In the genomic region with DNA sequence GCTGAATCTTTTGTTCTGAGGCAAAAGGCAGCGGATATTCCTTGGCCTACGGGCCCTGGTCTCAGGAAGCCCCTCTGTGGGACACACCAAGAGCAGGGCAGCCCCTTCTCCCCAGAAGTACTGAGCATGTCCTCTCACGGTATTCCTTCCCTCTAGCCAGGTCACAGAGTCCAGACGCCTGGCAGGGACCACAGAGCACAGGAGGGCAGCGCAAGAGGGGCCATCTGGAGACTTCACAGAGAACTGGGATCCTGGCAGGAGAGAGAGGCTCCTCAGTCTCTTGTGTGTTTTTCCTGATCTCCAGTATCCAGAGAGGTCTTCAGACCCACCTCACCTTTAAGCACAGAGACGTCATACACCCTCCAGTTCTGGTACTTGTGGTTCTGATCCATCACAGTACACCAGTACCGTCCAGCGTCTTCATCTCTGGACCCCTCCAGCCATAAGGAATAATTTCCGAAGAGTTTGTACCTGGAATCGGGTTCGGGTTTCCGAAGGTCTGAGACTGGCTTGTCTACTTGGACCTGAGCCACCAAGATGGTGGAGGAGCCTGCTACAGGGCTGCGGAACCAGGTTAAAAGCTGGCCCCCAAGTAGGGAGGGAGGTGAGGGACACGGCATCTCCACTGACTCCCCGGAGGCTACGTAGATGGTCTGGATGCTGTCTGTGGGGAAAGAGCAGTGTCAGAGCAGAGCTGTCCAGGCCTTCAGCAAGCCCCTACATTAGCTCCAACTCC, we compare ENCODE assay signal across 28 mouse cellular contexts. TPM values are rescaled to one million over a fixed set of nuclear protein-coding genes. Genes with fewer than 3 reads are reported as not detected.
DNase-seq lines count a peak whose midpoint lies in the region; ATAC-seq and TF ChIP-seq lines count a peak whose summit lies in the region.
"Had no signal": no experiment of that assay in that cellular context is flagged by ENCODE, and none has a peak within 500 bp of the region (broad histone marks: within the 10 kb centered on the region; RNA-seq: fewer than 3 reads in every experiment).

No protein-coding gene starts in this region.

- no peak for TF ChIP-seq EP300 in liver, postnatal 0 days (IDR thresholded peaks at IDR 0.05; ENCODE audit: low read depth)

- H3K9ac ChIP-seq in liver, embryonic 12.5 days = no peak overlapping the region
- no peak overlapping the region for H3K9ac ChIP-seq in liver, postnatal 0 days (replicated peaks)
- no peak overlapping the region for H3K9ac ChIP-seq in liver, embryonic 13.5 days
- H3K9ac ChIP-seq: heart, embryonic 13.5 days; hindbrain, embryonic 12.5 days; liver, embryonic 14.5 days; lung, embryonic 15.5 days had no signal

- peak overlapping the region; percentile 12; the same call in 1 of the 2 replicates for H3K27ac ChIP-seq in liver, embryonic 12.5 days
- H3K27ac ChIP-seq in liver, postnatal 0 days (ENCODE audit: low read depth) = no peak overlapping the region
- 0 out of 2 replicates have a peak overlapping the region, but pooled peaks have one; percentile 7 for H3K27ac ChIP-seq in liver, embryonic 13.5 days
- H3K27ac ChIP-seq: heart, embryonic 13.5 days; hindbrain, embryonic 12.5 days; liver, embryonic 14.5 days; lung, embryonic 15.5 days; midbrain, embryonic 10.5 days had no signal

- no peak for ATAC-seq in liver, embryonic 12.5 days
- no peak for ATAC-seq in liver, postnatal 0 days
- ATAC-seq in liver, embryonic 13.5 days (ENCODE audit: low read depth) = no peak
- ATAC-seq: forebrain, embryonic 16.5 days; intestine, postnatal 0 days had no signal

- H3K27me3 ChIP-seq in liver, embryonic 12.5 days (replicated peaks) = peaks cover 9% of the 10 kb centered on the region
- H3K27me3 ChIP-seq in liver, postnatal 0 days (ENCODE audit: insufficient read depth, low read length) = no peaks in the 10 kb centered on the region
- peaks cover 8% of the 10 kb centered on the region; the same call in 1 of the 2 replicates for H3K27me3 ChIP-seq in liver, embryonic 13.5 days

- no peak for TF ChIP-seq CTCF in liver, postnatal 0 days (IDR thresholded peaks at IDR 0.05; ENCODE audit: low read depth)

- H3K36me3 ChIP-seq in liver, embryonic 12.5 days = no peaks in the 10 kb centered on the region
- no peaks in the 10 kb centered on the region for H3K36me3 ChIP-seq in liver, postnatal 0 days (replicated peaks; ENCODE audit: insufficient read depth, low read length)
- no peaks in the 10 kb centered on the region for H3K36me3 ChIP-seq in liver, embryonic 13.5 days
- H3K36me3 ChIP-seq: heart, embryonic 13.5 days; hindbrain, embryonic 12.5 days; lung, embryonic 15.5 days; midbrain, embryonic 10.5 days had no signal

- no peak overlapping the region for H3K4me2 ChIP-seq in liver, embryonic 12.5 days
- no peak overlapping the region for H3K4me2 ChIP-seq in liver, postnatal 0 days (ENCODE audit: low read depth, low read length)
- no peak overlapping the region for H3K4me2 ChIP-seq in liver, embryonic 13.5 days
- H3K4me2 ChIP-seq: heart, embryonic 13.5 days; hindbrain, embryonic 12.5 days; lung, embryonic 15.5 days had no signal

- H3K9me3 ChIP-seq in liver, embryonic 12.5 days (replicated peaks) = no peaks in the 10 kb centered on the region
- H3K9me3 ChIP-seq in liver, postnatal 0 days (ENCODE audit: low read length) = no peaks in the 10 kb centered on the region
- H3K9me3 ChIP-seq in liver, embryonic 13.5 days (replicated peaks) = no peaks in the 10 kb centered on the region
- H3K9me3 ChIP-seq: heart, embryonic 13.5 days; hindbrain, embryonic 12.5 days; lung, embryonic 15.5 days; midbrain, embryonic 10.5 days had no signal

- WGBS in liver, embryonic 12.5 days (ENCODE audit: insufficient replicate concordance) = 78% methylated on average over 16 of the region's 16 CpGs
- 86% methylated on average over 16 of the region's 16 CpGs for WGBS in liver, postnatal 0 days (ENCODE audit: insufficient replicate concordance)
- WGBS in liver, embryonic 13.5 days (ENCODE audit: insufficient replicate concordance) = 83% methylated on average over 16 of the region's 16 CpGs

- no peak for DNase-seq in liver, postnatal 0 days
- DNase-seq in cerebellum, adult 18-20 months = peak; percentile 74 to 82
- peak; percentile 61 to 75 for DNase-seq in cerebellum, postnatal 14 days
- no peak for DNase-seq in liver, embryonic 13.5 days
- no peak for DNase-seq in adrenal gland, postnatal 4 days (ENCODE audit: low spot score in 2 of 2)
- no peak for DNase-seq in spleen, postnatal 36 days (ENCODE audit: low spot score in 2 of 2)
- no peak for DNase-seq in frontal cortex, postnatal 25 days (ENCODE audit: low spot score in 2 of 2)
- DNase-seq: adrenal gland, adult 2 months; embryo, embryonic 11 days; gastrocnemius, postnatal 25 days; heart, adult 18-20 months; heart, postnatal 14 days; lung, postnatal 4 days; thymus, adult 2 months; thymus, postnatal 4 days had no signal

- H3K4me1 ChIP-seq in liver, embryonic 12.5 days = peaks cover 46% of the 10 kb centered on the region
- peaks cover 18% of the 10 kb centered on the region for H3K4me1 ChIP-seq in liver, postnatal 0 days (ENCODE audit: insufficient read depth)
- peaks cover 46% of the 10 kb centered on the region for H3K4me1 ChIP-seq in liver, embryonic 13.5 days (replicated peaks)

- no peak overlapping the region for H3K4me3 ChIP-seq in liver, embryonic 12.5 days
- no peak overlapping the region for H3K4me3 ChIP-seq in liver, postnatal 0 days (ENCODE audit: low read depth, low read length)
- no peak overlapping the region for H3K4me3 ChIP-seq in liver, embryonic 13.5 days (replicated peaks)
- H3K4me3 ChIP-seq: heart, embryonic 13.5 days; hindbrain, embryonic 12.5 days; lung, embryonic 15.5 days; midbrain, embryonic 10.5 days had no signal

RNA-seq across cellular contexts. Expression of gene Ly6g6f, which starts 2.4 kb away (rescaled TPM):
- 10.2 and 10.5 TPM in 2 replicates for polyA plus RNA-seq in liver, embryonic 12.5 days (2016; fragmentation: Nextera tagmentation; extraction: Ambion mirVana)
- 4.0 and 5.3 TPM in 2 replicates for polyA plus RNA-seq in liver, postnatal 0 days (2015; fragmentation: Nextera tagmentation; extraction: Ambion mirVana)
- polyA plus RNA-seq in liver, embryonic 13.5 days (2015; fragmentation: Nextera tagmentation; extraction: Ambion mirVana) = 7.2 and 7.3 TPM in 2 replicates
- total RNA-seq in adrenal gland, postnatal 4 days (2021) = not detected
- total RNA-seq: adrenal gland, adult 2 months; ES-E14; gastrocnemius, postnatal 25 days; heart, adult 18-20 months; heart, postnatal 14 days; layer of hippocampus, postnatal 14 days; midbrain, postnatal 0 days had no signal
- polyA plus RNA-seq: adrenal gland, adult 2 months; forebrain, embryonic 16.5 days; intestine, postnatal 0 days; kidney, embryonic 16.5 days; midbrain, postnatal 0 days; neural tube, embryonic 14.5 days had no signal

RNA-seq across cellular contexts. Expression of gene Ly6g6d, which starts 5.1 kb away (rescaled TPM):
- 0.36 and 0.53 TPM in 2 replicates for polyA plus RNA-seq in liver, embryonic 12.5 days (2016; fragmentation: Nextera tagmentation; extraction: Ambion mirVana)
- 0.54 and 0.60 TPM in 2 replicates for polyA plus RNA-seq in liver, postnatal 0 days (2015; fragmentation: Nextera tagmentation; extraction: Ambion mirVana)
- 0.35 and 0.47 TPM in 2 replicates for polyA plus RNA-seq in liver, embryonic 13.5 days (2015; fragmentation: Nextera tagmentation; extraction: Ambion mirVana)
- total RNA-seq in adrenal gland, postnatal 4 days (2021) = 1 to 10 TPM; 2.0 to 2.4 TPM
- total RNA-seq: midbrain, postnatal 0 days had no signal

RNA-seq across cellular contexts. Expression of gene Abhd16a, which starts 6.1 kb away (rescaled TPM):
- 60.2 and 61.1 TPM in 2 replicates for polyA plus RNA-seq in liver, embryonic 12.5 days (2016; fragmentation: Nextera tagmentation; extraction: Ambion mirVana)
- 47.3 and 49.3 TPM in 2 replicates for polyA plus RNA-seq in liver, postnatal 0 days (2015; fragmentation: Nextera tagmentation; extraction: Ambion mirVana)
- polyA plus RNA-seq in liver, embryonic 13.5 days (2015; fragmentation: Nextera tagmentation; extraction: Ambion mirVana) = 51.0 and 54.9 TPM in 2 replicates
- 10 to 100 TPM; 92.8 to 96.8 TPM for total RNA-seq in adrenal gland, postnatal 4 days (2021)

RNA-seq across cellular contexts. Expression of gene Ly6g6e, which starts 6.3 kb away (rescaled TPM):
- polyA plus RNA-seq in liver, embryonic 12.5 days (2016; fragmentation: Nextera tagmentation; extraction: Ambion mirVana) = 0.23 TPM in 1 of 2 replicates, not detected in the other
- 0.19 TPM in 1 of 2 replicates, not detected in the other for polyA plus RNA-seq in liver, postnatal 0 days (2015; fragmentation: Nextera tagmentation; extraction: Ambion mirVana)
- 0.13 and 0.23 TPM in 2 replicates for polyA plus RNA-seq in liver, embryonic 13.5 days (2015; fragmentation: Nextera tagmentation; extraction: Ambion mirVana)
- total RNA-seq in adrenal gland, postnatal 4 days (2021) = not detected
- total RNA-seq: adrenal gland, adult 2 months; gastrocnemius, postnatal 25 days; heart, adult 18-20 months; heart, postnatal 14 days; midbrain, postnatal 0 days had no signal
- polyA plus RNA-seq: hindbrain, embryonic 12.5 days; midbrain, postnatal 0 days had no signal

RNA-seq across cellular contexts. Expression of gene Mpig6b, which starts 17.0 kb away (rescaled TPM):
- 7.3 and 8.7 TPM in 2 replicates for polyA plus RNA-seq in liver, embryonic 12.5 days (2016; fragmentation: Nextera tagmentation; extraction: Ambion mirVana)
- polyA plus RNA-seq in liver, postnatal 0 days (2015; fragmentation: Nextera tagmentation; extraction: Ambion mirVana) = 6.5 and 7.1 TPM in 2 replicates
- 4.1 and 5.2 TPM in 2 replicates for polyA plus RNA-seq in liver, embryonic 13.5 days (2015; fragmentation: Nextera tagmentation; extraction: Ambion mirVana)
- under 1 TPM; 0.22 to 0.90 TPM for total RNA-seq in adrenal gland, postnatal 4 days (2021)
- total RNA-seq: adrenal gland, adult 2 months; ES-E14; gastrocnemius, postnatal 25 days; layer of hippocampus, postnatal 14 days; midbrain, postnatal 0 days had no signal
- polyA plus RNA-seq: forebrain, embryonic 16.5 days; midbrain, postnatal 0 days had no signal

Comparison
In these comparisons a context has a peak if more than half of its experiments do, and no peak if none do; other contexts are left out.
1. DNase-seq: peak in cerebellum, adult 18-20 months (2 of 2) and cerebellum, postnatal 14 days (2 of 2); none in liver, postnatal 0 days (single experiment), liver, embryonic 13.5 days (single experiment), adrenal gland, postnatal 4 days (0 of 2), spleen, postnatal 36 days (0 of 2) and frontal cortex, postnatal 25 days (0 of 2).